Mouse (Mus musculus) ES-CJ7 (cell line): Measurements from ENCODE around the gene Pgs1.
A peak's percentile ranks its signal among the peaks of the same experiment; 100 is the strongest.

ENCODE experiments used
- DNase-seq: peaks from one replicate; pipeline ENCODE4 v3.0.0; 2011; ENCODE audit warnings: low read depth, low spot score

Gene Pgs1

DNA sequence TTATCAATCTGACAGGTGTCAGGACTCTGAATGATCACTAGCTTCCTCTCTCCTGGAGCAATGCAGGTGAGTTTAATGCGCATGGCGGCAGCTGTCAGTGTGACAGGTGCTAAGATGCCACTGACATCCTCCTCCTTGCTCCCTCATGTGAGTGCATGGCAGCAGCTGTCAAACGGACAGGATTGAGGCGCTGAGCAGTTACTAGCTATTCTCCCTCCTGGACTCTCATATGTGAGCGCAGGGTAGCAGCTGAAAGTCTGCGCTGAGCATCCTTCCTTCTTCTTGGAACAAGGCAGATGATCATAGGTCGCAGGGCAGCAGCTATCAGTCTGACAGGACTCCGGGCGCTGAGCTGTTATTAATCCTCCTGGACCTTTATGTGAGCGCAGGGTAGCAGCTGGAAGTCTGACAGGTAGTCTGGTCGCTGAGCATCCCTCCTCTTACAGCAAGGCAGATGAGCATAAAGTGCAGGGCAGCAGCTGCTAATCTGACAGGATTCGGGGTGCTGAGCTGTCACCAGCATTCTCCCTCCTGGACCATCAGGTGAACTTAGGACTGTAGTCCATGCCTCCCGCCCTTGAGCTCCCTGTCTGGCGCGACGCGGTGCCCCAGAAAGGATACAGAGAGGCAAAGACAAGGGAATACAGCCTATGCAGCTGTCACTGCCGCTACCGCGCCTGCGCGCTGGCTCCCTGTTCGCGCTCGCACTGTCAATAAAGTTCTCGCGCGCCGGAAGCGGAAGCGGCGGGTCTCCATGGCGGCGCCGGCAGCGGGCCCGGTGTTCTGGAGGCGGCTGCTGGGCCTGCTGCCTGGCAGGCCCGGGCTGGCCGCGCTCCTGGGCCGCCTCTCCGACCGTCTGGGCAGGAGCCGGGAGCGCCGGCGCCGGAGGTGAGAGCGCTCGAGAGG, at the start of gene Pgs1:
Pgs1 (plus strand) TSS at position 167 of the 906 bp plus-strand sequence.
- DNase-seq = peak; percentile 88

GRCm38 (mm10) chr11:117939004-117939730, 46.9 kb upstream of the Pgs1 start:
- no peak for DNase-seq

DNA sequence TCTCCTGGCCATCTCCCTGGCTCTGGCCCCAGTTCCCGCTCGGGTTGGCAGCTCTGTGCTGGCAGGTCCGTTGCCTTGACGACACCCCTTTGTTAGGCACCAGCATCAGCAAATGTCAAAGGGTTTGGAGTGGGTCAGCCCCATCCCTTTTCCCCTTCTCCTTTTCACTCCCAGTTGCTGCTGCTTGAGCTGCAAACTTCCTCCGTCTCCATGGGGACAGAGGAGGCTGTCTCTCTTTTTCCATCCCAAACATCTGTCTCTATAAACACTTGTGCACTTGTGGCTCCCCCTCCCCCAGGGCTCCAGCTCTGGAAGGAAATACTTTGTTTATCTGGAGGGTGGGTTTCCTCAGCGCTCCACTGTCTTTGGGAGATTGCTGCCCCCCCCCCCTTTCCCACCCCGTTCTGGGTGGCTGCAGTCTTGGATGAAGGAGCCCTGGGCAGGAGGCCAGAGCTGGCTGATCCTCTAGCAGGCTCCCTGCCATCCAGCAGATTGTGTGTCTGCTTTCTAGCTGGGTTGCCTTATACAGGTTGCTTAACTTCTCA, 46.3 kb upstream of the Pgs1 start:
- peak; percentile 70 for DNase-seq

GRCm38 (mm10) chr11:117940881-117941280, 45.2 kb upstream of the Pgs1 start:
- DNase-seq = no peak

DNA sequence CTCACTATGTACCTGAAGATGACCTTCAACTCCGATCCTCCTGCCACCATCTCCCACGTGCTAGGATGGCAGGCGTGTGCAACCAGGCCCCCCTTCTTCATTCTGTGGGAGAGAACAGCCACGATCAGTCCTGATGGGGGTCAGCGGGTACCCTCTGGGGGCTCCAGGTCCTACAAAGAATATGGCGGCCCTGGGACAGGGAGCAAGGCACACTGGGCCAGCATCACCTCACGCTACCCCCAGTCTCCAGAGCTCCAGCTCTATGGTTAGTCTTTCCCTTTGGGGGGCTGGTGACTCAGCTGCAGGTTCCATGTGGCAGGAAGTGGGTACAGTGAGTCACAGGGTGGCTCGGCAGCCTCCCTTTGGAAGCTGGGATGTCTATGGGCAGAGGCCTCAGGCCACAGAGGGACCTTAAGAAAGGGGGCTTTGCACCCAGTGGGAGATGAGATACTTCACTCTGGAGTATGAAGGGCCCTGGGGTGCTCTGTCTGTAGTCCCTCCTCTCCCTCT, 44.7 kb upstream of the Pgs1 start:
- DNase-seq = no peak

DNA sequence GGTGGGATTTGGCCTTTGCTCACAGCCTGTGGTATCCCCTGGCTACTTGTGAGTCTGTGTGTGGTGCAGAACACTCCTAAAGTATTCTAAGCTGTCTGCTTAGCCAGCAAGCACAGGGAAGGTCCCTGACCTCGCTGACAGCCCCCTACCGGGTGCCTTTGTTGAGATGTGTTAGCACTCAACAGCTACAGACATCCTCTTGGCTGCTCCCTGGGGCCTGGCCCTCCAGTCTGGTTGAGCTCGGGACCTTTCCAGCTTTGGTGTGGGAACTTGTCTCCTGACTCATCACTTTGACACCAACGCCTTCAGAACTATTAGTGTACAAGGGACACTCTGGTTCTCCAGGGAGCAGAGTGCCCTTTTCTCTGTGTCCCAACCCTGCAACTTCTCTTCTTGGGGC, 44.2 kb upstream of the Pgs1 start:
- peak; percentile 82 for DNase-seq

- no peak for DNase-seq
Observed at GRCm38 (mm10) chr11:117946195-117946979, 39.7 kb upstream of the Pgs1 start.

DNA sequence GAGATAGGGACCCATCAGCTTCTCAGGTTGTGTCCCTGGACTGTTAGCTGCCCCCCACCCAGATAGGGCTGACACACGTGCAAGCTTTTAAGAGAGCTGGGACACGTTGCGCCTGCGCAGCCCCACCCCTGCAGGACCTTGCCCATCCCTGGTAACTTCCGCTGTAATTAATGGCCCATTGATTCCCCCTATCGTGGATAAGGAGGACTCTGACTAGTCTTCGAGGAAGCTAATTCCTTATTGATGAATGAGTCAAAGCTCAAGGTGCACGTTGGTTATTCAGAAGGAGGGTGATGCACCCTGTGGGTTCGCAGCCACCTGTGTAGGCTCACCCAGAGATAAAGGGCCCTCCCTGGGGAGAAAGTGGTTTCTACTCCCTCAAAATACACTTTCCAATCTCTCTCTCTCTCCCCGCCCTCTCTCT, 39.1 kb upstream of the Pgs1 start:
- DNase-seq = peak; percentile 69

GRCm38 (mm10) chr11:117949392-117950091, 36.5 kb upstream of the Pgs1 start:
- peak; percentile 61 for DNase-seq

DNA sequence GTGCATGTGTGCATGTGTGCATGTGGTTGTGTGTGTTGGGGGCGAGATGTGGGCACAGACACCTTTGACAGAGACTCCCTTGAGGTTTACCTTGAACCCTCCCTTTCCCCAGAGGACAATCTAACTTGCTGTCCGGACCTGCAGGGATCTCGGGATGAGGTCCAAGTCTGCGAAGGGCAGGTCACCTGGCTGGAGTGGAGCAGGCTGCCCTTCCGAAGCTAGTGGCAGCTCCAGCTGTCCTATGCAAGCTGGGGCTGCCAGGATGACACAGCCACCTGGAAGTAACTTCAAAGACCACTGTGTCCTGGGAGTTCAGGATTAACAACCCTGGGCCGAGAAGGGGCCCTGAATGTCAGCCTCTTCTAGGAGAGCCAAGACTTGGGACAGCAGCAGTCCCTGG, 34.7 kb upstream of the Pgs1 start:
- DNase-seq = no peak

GRCm38 (mm10) chr11:117952174-117952933, 33.7 kb upstream of the Pgs1 start:
- DNase-seq = no peak

- no peak for DNase-seq
Observed at GRCm38 (mm10) chr11:117954094-117954493, 32.0 kb upstream of the Pgs1 start.

GRCm38 (mm10) chr11:117954819-117955218, 31.3 kb upstream of the Pgs1 start:
- DNase-seq = no peak

DNA sequence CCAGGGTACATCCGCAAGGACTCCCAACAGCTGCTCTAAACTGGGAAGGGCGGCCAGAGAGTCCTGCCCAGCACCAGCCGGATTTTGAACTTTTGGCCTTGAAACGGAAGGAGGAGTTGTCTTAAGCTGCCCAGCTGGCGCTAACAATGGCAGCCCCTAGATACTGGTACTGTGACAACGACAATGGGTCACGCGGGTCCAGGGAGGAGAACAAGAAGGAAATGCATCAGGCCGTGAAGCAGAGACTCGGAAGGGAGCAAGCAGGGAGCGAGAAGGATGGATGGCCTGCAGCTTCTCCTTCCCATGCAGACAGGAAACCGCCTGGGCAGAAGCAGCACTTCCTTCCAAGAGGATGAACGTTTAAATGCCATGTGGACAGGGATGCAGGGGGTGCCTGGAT, 30.5 kb upstream of the Pgs1 start:
- DNase-seq = no peak

GRCm38 (mm10) chr11:117958197-117958596, 27.9 kb upstream of the Pgs1 start:
- no peak for DNase-seq

- DNase-seq = no peak
Observed at GRCm38 (mm10) chr11:117959166-117959565, 26.9 kb upstream of the Pgs1 start.

GRCm38 (mm10) chr11:117959741-117960381, 26.2 kb upstream of the Pgs1 start:
- no peak for DNase-seq

DNA sequence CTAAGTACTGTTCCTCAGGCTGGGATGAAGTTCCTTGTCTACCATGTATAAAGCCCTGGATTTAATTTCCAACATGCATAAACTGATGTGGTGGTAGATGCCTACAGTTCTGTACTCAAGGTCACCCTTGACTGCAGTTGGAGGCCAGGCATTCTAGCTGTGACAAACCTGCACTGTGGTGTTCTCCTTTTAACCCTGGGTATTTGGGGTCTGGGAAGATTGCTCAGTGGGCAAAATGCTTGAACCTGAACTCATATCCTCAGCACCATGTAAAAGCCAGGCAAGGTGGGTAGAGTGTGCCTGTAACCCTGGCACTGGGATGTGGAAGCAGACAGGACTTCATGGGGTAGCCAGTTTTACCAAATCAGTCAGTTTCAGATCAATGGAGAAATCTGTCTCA, 25.5 kb upstream of the Pgs1 start:
- DNase-seq = no peak

- DNase-seq = peak; percentile 77
Observed at GRCm38 (mm10) chr11:117962228-117963067, 23.6 kb upstream of the Pgs1 start.
